Mouse (Mus musculus) lung, postnatal 0 days (tissue): ENCODE measurements around the gene Slc44a1.

Source experiments
- CTCF ChIP-seq: IDR thresholded peaks from 2 replicates; pipeline ENCODE4 v1.5.1; 2016; ENCODE audit warnings: antibody characterized with exemption, mild to moderate bottlenecking
- EP300 ChIP-seq: IDR thresholded peaks from 2 replicates; pipeline ENCODE4 v1.6.1; 2016; ENCODE audit warnings: antibody characterized with exemption, mild to moderate bottlenecking, control low read depth

DNA sequence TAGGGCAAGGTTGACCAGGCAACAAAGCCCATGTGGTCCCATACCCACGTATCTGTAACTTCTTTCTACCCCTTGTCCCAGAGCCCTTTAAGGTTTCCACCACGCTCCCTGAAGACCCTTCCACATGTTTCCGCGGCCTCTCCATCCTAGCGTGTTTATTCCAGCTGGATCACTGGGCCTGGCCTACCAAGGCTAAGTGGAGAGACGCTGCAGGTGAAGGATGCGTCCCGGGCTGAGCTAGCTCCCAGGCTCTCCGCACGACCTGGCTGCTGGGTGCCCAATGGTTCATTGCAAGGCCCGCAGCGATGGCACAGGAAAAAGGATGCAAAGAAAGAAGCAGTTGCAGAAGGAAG is 190.7 kb downstream of the Slc44a1 start:
- TF ChIP-seq CTCF: no peak
- no peak for TF ChIP-seq EP300
